28 mouse cellular contexts compared by ENCODE assay signal in the genomic region with DNA sequence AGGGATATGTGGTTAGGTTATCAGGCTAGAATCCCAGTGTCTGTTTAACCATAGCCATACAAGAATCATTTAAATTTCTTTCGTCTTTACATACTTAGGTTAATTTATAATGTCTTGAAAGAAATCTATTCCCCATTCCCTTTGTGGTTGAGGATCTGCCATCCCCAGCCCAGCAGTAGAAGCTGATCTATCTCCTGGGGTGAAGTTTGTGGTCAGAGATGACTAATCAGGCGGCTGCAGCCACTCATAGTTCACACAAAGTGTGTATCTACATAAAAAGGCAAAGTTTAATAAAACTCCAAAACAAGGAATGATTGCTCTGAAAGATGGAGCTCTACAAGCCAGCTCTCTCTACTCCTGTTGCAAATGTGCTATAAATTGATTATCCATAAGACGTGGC. TPM values are rescaled to one million over a fixed set of nuclear protein-coding genes. Genes with fewer than 3 reads are reported as not detected.
DNase-seq lines count a peak whose midpoint lies in the region; ATAC-seq and TF ChIP-seq lines count a peak whose summit lies in the region.
"Had no signal": no experiment of that assay in that cellular context is flagged by ENCODE, and none has a peak within 500 bp of the region (broad histone marks: within the 10 kb centered on the region; RNA-seq: fewer than 3 reads in every experiment).

No protein-coding gene starts in this region.

- H3K27ac ChIP-seq in kidney, postnatal 0 days, result no peak overlapping the region
- H3K27ac ChIP-seq: embryonic facial prominence, embryonic 15.5 days; forebrain, embryonic 10.5 days; heart, adult 2 months; heart, embryonic 15.5 days; hindbrain, embryonic 10.5 days; hindbrain, embryonic 14.5 days; intestine, embryonic 15.5 days had no signal

- no peak for TF ChIP-seq CTCF in kidney, postnatal 0 days (IDR thresholded peaks at IDR 0.05; ENCODE audit: low read depth)
- no peak for TF ChIP-seq CTCF in C2C12 (IDR thresholded peaks at IDR 0.05; ENCODE audit: control insufficient read depth, insufficient read depth, insufficient read length)

- WGBS in kidney, postnatal 0 days, result 74% methylated on average over 3 of the region's 3 CpGs

- no peak overlapping the region for H3K4me3 ChIP-seq in kidney, postnatal 0 days (replicated peaks; ENCODE audit: low read depth, low read length)
- H3K4me3 ChIP-seq in C2C12 (ENCODE audit: insufficient read depth, poor library complexity, severe bottlenecking), result no peak overlapping the region
- H3K4me3 ChIP-seq: embryonic facial prominence, embryonic 15.5 days; erythroblast, embryonic 14.5 days; forebrain, embryonic 10.5 days; heart, adult 2 months; heart, embryonic 15.5 days; hindbrain, embryonic 10.5 days; intestine, embryonic 15.5 days had no signal

- no peak overlapping the region for H3ac ChIP-seq in C2C12 (ENCODE audit: control insufficient read depth, insufficient read length, low read depth)

- no peak overlapping the region for H3K9ac ChIP-seq in kidney, postnatal 0 days (ENCODE audit: low read depth, low read length)
- H3K9ac ChIP-seq: embryonic facial prominence, embryonic 15.5 days; heart, embryonic 15.5 days; hindbrain, embryonic 14.5 days; intestine, embryonic 15.5 days had no signal

- no peaks in the 10 kb centered on the region for H3K79me2 ChIP-seq in C2C12 (ENCODE audit: control insufficient read depth, insufficient read depth)

- H3K9me3 ChIP-seq in kidney, postnatal 0 days (replicated peaks; ENCODE audit: low read length), result no peaks in the 10 kb centered on the region
- H3K9me3 ChIP-seq: embryonic facial prominence, embryonic 15.5 days; forebrain, embryonic 10.5 days; heart, embryonic 15.5 days; hindbrain, embryonic 10.5 days; intestine, embryonic 15.5 days had no signal

- DNase-seq in kidney, postnatal 0 days (ENCODE audit: low spot score), result peak; percentile 76
- DNase-seq in kidney, postnatal 25 days, result no peak
- peak; percentile 47 for DNase-seq in Muller cell, postnatal 12 days (ENCODE audit: inconsistent ontology term)
- no peak for DNase-seq in adrenal gland, adult 8-10 months
- DNase-seq: adrenal gland, adult 2 months; adrenal gland, postnatal 36 days; B cell, adult 2 months; cerebellum, adult 11-12 months; cerebellum, adult 9-10 months; cerebellum, postnatal 25 days; embryo, embryonic 11 days; gastrocnemius, postnatal 10 days; heart, adult 2 months; kidney, adult 18-20 months had no signal

- H3K79me3 ChIP-seq in C2C12 (ENCODE audit: low read depth), result no peaks in the 10 kb centered on the region

- H3K4me2 ChIP-seq in kidney, postnatal 0 days (ENCODE audit: low read length), result no peak overlapping the region
- H3K4me2 ChIP-seq: embryonic facial prominence, embryonic 15.5 days; heart, embryonic 11.5 days; heart, embryonic 15.5 days; hindbrain, embryonic 14.5 days; intestine, embryonic 15.5 days had no signal

- no peaks in the 10 kb centered on the region for H3K36me3 ChIP-seq in kidney, postnatal 0 days (ENCODE audit: insufficient read depth, low read length)
- H3K36me3 ChIP-seq in C2C12 (ENCODE audit: control insufficient read depth, insufficient read depth), result no peaks in the 10 kb centered on the region
- H3K36me3 ChIP-seq: embryonic facial prominence, embryonic 15.5 days; forebrain, embryonic 10.5 days; heart, embryonic 15.5 days; hindbrain, embryonic 10.5 days; intestine, embryonic 15.5 days had no signal

- no peaks in the 10 kb centered on the region for H3K4me1 ChIP-seq in kidney, postnatal 0 days (replicated peaks; ENCODE audit: insufficient read depth, low read length)
- H3K4me1 ChIP-seq: embryonic facial prominence, embryonic 15.5 days; forebrain, embryonic 10.5 days; heart, embryonic 15.5 days; hindbrain, embryonic 10.5 days; intestine, embryonic 15.5 days had no signal

- no peaks in the 10 kb centered on the region for H3K27me3 ChIP-seq in kidney, postnatal 0 days (ENCODE audit: insufficient read depth, low read length)
- peaks cover 18% of the 10 kb centered on the region for H3K27me3 ChIP-seq in C2C12 (ENCODE audit: control insufficient read depth, insufficient read depth, insufficient read length)
- H3K27me3 ChIP-seq: embryonic facial prominence, embryonic 15.5 days; heart, embryonic 15.5 days; intestine, embryonic 15.5 days had no signal

- 0 out of 2 replicates have a peak, but pooled peaks have one; percentile 29 for ATAC-seq in kidney, postnatal 0 days (replicated peaks; ENCODE audit: low FRiP score, low read depth)
- ATAC-seq in megakaryocyte progenitor cell, adult 5-6 weeks (replicated peaks; ENCODE audit: poor library complexity), result peak; percentile 69
- ATAC-seq in monocyte, adult 5-6 weeks (replicated peaks; ENCODE audit: insufficient number of reproducible peaks, low FRiP score, low TSS enrichment, poor library complexity, severe bottlenecking), result no peak
- ATAC-seq in cerebellum, adult (ENCODE audit: insufficient number of reproducible peaks, low FRiP score, low TSS enrichment), result no peak
- ATAC-seq: forebrain, embryonic 14.5 days; intestine, embryonic 15.5 days had no signal

TF ChIP-seq in C2C12, 6 proteins besides CTCF, POLR2A, EP300 and RAD21:
- TF ChIP-seq FOSL1 (IDR thresholded peaks at IDR 0.05; ENCODE audit: insufficient read depth, low read length, poor library complexity, severe bottlenecking), result peak; percentile 80
- no peak for TF ChIP-seq MYOD1 (IDR thresholded peaks at IDR 0.05; ENCODE audit: control insufficient read depth, insufficient read length, low read depth)

RNA-seq across cellular contexts. Expression of gene Vtcn1, which starts 33.6 kb away (rescaled TPM):
- 0.46 and 0.55 TPM in 2 replicates for polyA plus RNA-seq in kidney, postnatal 0 days (2015; fragmentation: Nextera tagmentation; extraction: Ambion mirVana)
- polyA plus RNA-seq in C2C12 (2012; fragmentation: generic; extraction: Trizol), result 0.01 TPM
- not detected in 2 replicates for total RNA-seq in megakaryocyte progenitor cell, adult 5-6 weeks (2015)
- total RNA-seq in megakaryocyte progenitor cell, adult 5-6 weeks (2017), result not detected in 2 replicates
- total RNA-seq in adrenal gland, adult 8-10 months (2022), result under 1 TPM in 2 of 4 experiments, not detected in 2; 0.10 to 0.20 TPM
- total RNA-seq in monocyte, adult 5-6 weeks (2017), result not detected in 3 replicates
- polyA plus RNA-seq: adrenal gland, adult 2 months; embryonic facial prominence, embryonic 11.5 days; erythroblast, embryonic 14.5 days; forebrain, embryonic 10.5 days; forebrain, embryonic 14.5 days; heart, embryonic 11.5 days; hindbrain, embryonic 14.5 days had no signal

Comparison
In these comparisons a context has a peak if more than half of its experiments do, and no peak if none do; other contexts are left out.
1. DNase-seq: peak in kidney, postnatal 0 days (single experiment) and Muller cell, postnatal 12 days (single experiment); none in kidney, postnatal 25 days (0 of 2) and adrenal gland, adult 8-10 months (single experiment).
2. ATAC-seq: peak in kidney, postnatal 0 days (single experiment) and megakaryocyte progenitor cell, adult 5-6 weeks (single experiment); none in monocyte, adult 5-6 weeks (single experiment) and cerebellum, adult (single experiment).